Mouse (Mus musculus): ENCODE data around the gene Mybphl. TPM values are rescaled to one million over a fixed set of nuclear protein-coding genes. Genes with fewer than 3 reads are reported as not detected.

The Mybphl gene
- polyA plus RNA-seq, 1 experiment = 39.2 TPM

DNA sequence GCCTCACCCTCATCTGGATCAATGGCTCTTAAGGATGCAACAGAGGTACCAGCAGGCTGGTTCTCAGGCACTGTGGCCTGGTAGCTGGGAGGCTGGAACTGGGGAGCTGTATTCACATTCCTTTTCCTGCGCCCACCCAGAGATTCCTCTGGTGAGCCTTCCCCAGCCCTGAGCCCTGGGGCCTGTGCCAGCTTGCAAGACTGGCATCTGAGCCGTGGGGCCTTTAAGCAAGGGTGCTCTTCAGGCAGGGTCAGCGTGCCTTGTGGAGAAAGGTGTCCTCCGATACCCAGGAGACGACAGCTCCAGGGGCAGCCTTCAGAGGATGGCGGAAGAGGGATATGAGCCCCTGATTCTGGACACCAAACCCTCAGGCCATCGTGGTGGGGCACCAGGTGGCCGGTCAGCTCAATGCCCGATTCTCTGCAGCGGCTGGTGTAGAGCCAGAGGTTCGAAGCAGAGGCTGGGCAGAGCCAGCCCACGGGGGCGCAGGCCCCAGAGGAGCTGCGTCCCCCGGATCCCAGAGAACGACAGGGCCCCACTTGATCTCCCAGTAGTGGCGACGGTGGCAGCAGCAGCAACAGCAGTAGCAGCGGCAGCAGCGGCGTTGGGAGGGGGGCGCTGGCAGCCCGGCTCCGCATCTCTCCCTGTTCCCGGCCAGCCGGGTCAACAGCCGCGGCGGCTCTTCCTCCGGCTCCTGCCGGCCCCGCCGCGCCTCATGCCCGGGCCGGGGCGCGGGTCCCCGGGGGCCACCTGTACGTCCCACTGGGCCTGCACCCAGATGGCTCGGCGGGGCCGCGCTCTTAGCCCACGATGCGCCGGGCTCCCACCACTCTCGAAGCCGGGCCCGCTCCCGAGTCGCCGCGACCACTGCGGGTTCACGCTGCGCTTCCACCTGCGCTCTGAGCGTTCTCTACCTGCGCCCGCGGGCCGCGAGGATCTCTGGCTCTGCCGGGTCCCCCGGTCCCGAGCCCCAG is 50.4 kb downstream of the Mybphl start, which contains the start of gene Celsr2:
Gene Celsr2 (minus strand): TSS at position 696 of the 974 bp plus-strand sequence.
- peak; percentile 28 for DNase-seq
- Histone ChIP-seq H3K4me3 (replicated peaks; ENCODE audit: extremely low read depth, low read depth, low read length) (peak within 1 kb of the TSS; percentile 78), H3K4me1 (ENCODE audit: control insufficient read depth, insufficient read depth, low read length) (peaks cover 16% of the 10 kb centered on the region)
- TF ChIP-seq POLR2A (IDR thresholded peaks at IDR 0.05; ENCODE audit: borderline replicate concordance, extremely low read depth, low read depth, low read length) (no peak), CTCF (IDR thresholded peaks at IDR 0.05; ENCODE audit: insufficient read depth, low read length) (no peak)
- WGBS = 8% methylated on average over 67 of the region's 67 CpGs

DNA sequence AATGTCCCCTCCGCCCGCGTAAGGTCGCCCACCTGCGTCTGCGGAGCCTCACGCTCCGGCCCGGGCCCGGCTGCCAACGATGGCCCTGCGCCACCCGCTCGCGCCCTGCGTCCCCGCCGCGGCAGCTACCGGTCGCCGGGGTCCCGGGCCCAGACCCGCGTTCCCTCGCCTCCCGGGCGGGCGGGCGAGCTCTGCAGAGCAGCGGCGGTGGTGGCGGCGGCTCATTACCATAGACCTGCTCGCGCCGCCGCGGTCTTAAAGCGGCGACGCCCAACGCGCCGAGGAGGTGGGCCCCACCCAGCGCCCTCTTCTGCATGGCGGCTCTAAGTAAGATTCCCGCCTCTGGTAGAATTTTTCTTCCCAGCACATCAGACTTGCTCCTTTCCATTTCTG is 51.1 kb downstream of the Mybphl start:
- Histone ChIP-seq H3K4me1 (ENCODE audit: control insufficient read depth, insufficient read depth, low read length) (peaks cover 16% of the 10 kb centered on the region), H3K4me3 (replicated peaks; ENCODE audit: extremely low read depth, low read depth, low read length) (peak overlapping the region; percentile 78)
- TF ChIP-seq POLR2A (IDR thresholded peaks at IDR 0.05; ENCODE audit: borderline replicate concordance, extremely low read depth, low read depth, low read length) (no peak), CTCF (IDR thresholded peaks at IDR 0.05; ENCODE audit: insufficient read depth, low read length) (no peak)
- 1% methylated on average over 48 of the region's 48 CpGs for WGBS
- peak; percentile 63 for DNase-seq

DNA sequence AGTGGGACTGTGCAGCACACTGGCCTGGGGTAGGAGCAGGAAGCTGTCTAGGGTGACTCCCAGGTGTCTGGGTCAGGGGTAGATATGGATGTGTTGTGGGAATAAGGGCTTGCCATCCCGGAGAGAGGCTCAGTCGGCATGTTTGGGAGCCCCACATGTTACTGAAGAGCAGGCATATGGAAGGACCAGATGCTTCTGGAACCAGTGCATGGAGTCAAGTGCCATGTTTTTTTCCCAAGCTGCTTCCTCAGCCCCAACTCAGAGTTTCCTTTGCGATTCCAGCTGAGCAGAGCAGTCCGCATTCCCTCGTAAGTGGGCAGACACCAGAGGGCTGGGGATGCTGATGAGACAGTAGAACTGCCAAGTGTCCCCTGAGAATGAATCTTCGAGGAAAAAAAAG is 58.3 kb downstream of the Mybphl start:
- no peaks in the 10 kb centered on the region for H3K4me1 ChIP-seq (ENCODE audit: control insufficient read depth, insufficient read depth, low read length)
- H3K4me3 ChIP-seq (replicated peaks; ENCODE audit: extremely low read depth, low read depth, low read length) = no peak overlapping the region
- TF ChIP-seq POLR2A (IDR thresholded peaks at IDR 0.05; ENCODE audit: borderline replicate concordance, extremely low read depth, low read depth, low read length) = no peak
- TF ChIP-seq CTCF (IDR thresholded peaks at IDR 0.05; ENCODE audit: insufficient read depth, low read length) = no peak
- no peak for DNase-seq
- WGBS = 36% methylated on average over 6 of the region's 6 CpGs

DNA sequence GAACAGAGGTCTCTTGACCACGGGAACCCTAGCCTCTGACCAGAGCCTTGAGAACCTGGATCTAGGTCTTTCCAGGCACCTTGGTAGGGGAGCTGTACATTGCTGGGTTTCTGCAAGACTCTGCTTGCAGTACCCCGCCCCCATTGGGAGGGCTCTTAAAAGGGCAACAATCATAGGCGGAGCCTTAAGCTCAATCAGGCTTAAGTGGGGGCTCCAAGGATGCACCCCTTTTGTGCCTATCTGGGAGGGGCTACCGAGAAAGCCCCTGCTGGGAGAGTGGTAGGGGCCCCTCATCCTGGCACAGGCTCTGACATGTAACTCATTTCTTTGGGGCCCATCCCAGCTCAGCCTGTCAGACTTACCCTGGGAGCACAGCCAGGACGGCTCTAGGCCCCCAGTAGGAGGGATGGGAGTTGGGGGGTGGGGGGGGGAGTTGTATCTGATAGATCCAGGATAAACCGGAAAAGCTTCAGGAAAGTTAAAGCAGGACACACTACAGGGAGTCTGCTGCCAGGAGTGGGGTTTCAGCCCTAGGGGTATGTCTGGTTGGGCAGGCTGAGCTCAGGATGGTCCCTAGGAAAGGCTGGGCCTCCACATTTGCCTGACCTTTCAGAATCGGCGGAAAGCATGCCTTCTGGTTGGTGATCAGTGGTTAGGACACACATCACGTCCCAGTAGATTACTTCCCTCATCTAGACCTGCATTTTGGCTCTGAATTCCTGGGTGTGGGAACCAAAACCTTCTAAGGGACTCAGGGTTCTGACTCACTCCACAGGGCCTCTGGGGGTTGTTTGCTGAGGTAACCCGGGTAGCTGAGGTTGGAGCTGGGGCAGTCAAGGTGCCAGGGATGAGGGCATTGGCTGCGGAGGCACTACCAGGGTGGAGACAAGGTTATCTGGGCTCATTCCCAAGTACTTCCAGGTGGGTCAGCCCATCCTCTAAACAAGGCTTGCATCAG is 59.4 kb downstream of the Mybphl start:
- Histone ChIP-seq H3K4me3 (replicated peaks; ENCODE audit: extremely low read depth, low read depth, low read length) (no peak overlapping the region), H3K4me1 (ENCODE audit: control insufficient read depth, insufficient read depth, low read length) (no peaks in the 10 kb centered on the region)
- peak; percentile 41 for DNase-seq
- TF ChIP-seq CTCF (IDR thresholded peaks at IDR 0.05; ENCODE audit: insufficient read depth, low read length) (no peak), POLR2A (IDR thresholded peaks at IDR 0.05; ENCODE audit: borderline replicate concordance, extremely low read depth, low read depth, low read length) (no peak)
- WGBS = 18% methylated on average over 11 of the region's 11 CpGs

DNA sequence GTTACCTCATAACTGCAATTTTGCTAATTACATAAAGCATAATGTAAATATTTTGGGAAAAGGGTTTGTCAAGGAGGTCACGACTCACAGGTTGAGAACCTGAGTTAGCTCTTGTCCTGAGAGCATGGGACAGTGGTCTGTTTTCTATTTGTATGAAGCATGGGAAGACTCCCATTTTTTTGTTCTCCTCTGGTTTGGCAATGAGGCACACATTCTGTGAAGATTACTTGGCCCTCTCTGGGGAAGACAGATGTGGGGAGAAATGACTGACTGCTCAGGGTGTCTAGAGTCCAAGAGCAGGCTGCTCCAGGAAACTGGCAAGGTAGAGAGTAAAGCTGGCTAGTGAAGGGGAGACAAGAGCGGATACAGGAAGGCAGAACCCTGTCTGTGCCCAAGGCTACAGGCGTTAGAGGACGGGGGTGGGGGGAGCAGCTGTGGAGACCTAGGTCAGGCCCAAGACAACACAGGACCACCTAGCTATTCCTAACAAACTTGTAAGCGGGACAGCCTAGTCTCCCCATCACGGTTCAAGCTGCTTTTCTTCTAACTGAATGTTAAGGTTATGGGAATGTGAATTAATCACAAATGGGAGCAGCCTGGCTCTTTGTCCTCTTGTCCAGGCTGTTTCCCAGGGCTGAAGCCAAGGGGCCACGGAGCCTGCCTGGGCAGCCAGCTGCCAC is 60.4 kb downstream of the Mybphl start:
- TF ChIP-seq POLR2A (IDR thresholded peaks at IDR 0.05; ENCODE audit: borderline replicate concordance, extremely low read depth, low read depth, low read length) (no peak), CTCF (IDR thresholded peaks at IDR 0.05; ENCODE audit: insufficient read depth, low read length) (no peak)
- 82% methylated on average over 7 of the region's 7 CpGs for WGBS
- Histone ChIP-seq H3K4me1 (ENCODE audit: control insufficient read depth, insufficient read depth, low read length) (no peaks in the 10 kb centered on the region), H3K4me3 (replicated peaks; ENCODE audit: extremely low read depth, low read depth, low read length) (no peak overlapping the region)
- no peak for DNase-seq

DNA sequence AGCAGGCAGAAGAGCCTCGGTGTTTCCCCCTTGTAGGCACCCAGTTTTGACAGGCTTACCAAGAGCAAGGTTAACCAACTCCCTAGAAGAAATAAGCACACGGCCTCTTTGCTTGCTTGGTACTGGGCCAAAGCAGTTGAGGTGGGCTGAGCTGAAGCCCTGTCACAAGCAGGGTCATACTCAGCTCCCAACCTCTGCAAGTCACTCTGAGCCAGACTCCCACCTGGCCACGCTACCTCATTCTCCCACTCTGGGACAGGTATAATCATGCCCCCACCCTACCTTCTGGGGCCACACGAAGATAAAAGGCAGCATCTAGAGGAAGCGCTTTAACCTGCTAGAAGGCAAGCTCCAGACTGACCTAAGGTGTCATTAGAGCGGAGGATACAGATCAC is 60.9 kb downstream of the Mybphl start:
- no peak for DNase-seq
- no peak overlapping the region for H3K4me3 ChIP-seq (replicated peaks; ENCODE audit: extremely low read depth, low read depth, low read length)
- 91% methylated on average over 6 of the region's 6 CpGs for WGBS
- TF ChIP-seq POLR2A (IDR thresholded peaks at IDR 0.05; ENCODE audit: borderline replicate concordance, extremely low read depth, low read depth, low read length) (no peak), CTCF (IDR thresholded peaks at IDR 0.05; ENCODE audit: insufficient read depth, low read length) (no peak)
- H3K4me1 ChIP-seq (ENCODE audit: control insufficient read depth, insufficient read depth, low read length) = no peaks in the 10 kb centered on the region

Other genes starting within 250 kb of the Mybphl start
- 15.9 and 29.5 TPM in 2 replicates for gene Gnai3, start 218.8 kb upstream of the Mybphl start, polyA plus RNA-seq (2012; rRNA removed)
- not detected in 2 replicates for gene Gpr61, start 210.0 kb upstream of the Mybphl start, polyA plus RNA-seq (2012; rRNA removed)
- gene Amigo1, start 178.6 kb upstream of the Mybphl start, polyA plus RNA-seq (2012; rRNA removed) = 22.3 and 27.1 TPM in 2 replicates
- 8.1 and 11.4 TPM in 2 replicates for gene Cyb561d1, start 163.7 kb upstream of the Mybphl start, polyA plus RNA-seq (2012; rRNA removed)
- gene Atxn7l2, start 154.0 kb upstream of the Mybphl start, polyA plus RNA-seq (2012; rRNA removed) = 8.6 and 10.5 TPM in 2 replicates
- 0.18 and 3.1 TPM in 2 replicates for gene Sypl2, start 138.3 kb upstream of the Mybphl start, polyA plus RNA-seq (2012; rRNA removed)
- 22.6 and 37.4 TPM in 2 replicates for gene Psma5, start 108.0 kb upstream of the Mybphl start, polyA plus RNA-seq (2012; rRNA removed)
- 104 and 141 TPM in 2 replicates for gene Sort1, start 80.8 kb upstream of the Mybphl start, polyA plus RNA-seq (2012; rRNA removed)
- 2.3 and 2.4 TPM in 2 replicates for gene Psrc1, start 18.9 kb downstream of the Mybphl start, polyA plus RNA-seq (2012; rRNA removed)
- gene Celsr2, start 50.6 kb downstream of the Mybphl start, polyA plus RNA-seq (2012; rRNA removed) = 22.7 and 26.7 TPM in 2 replicates
- gene Sars, start 80.3 kb downstream of the Mybphl start, polyA plus RNA-seq (2012; rRNA removed) = 29.4 and 48.0 TPM in 2 replicates
- gene 1700013F07Rik, start 169.2 kb downstream of the Mybphl start, polyA plus RNA-seq (2012; rRNA removed) = 7.1 and 7.7 TPM in 2 replicates
- 45.7 and 56.3 TPM in 2 replicates for gene 5330417C22Rik, start 171.6 kb downstream of the Mybphl start, polyA plus RNA-seq (2012; rRNA removed)
- gene Tmem167b, start 197.6 kb downstream of the Mybphl start, polyA plus RNA-seq (2012; rRNA removed) = 7.0 and 9.8 TPM in 2 replicates
- gene Taf13, start 206.8 kb downstream of the Mybphl start, polyA plus RNA-seq (2012; rRNA removed) = 2.0 and 4.0 TPM in 2 replicates
- 5.7 and 8.3 TPM in 2 replicates for gene Wdr47, start 226.4 kb downstream of the Mybphl start, polyA plus RNA-seq (2012; rRNA removed)